Mouse (Mus musculus): ENCODE results near the gene Npnt. TPM values are rescaled to one million over a fixed set of nuclear protein-coding genes. Genes with fewer than 3 reads are reported as not detected.

The Npnt gene
- polyA plus RNA-seq, 2 experiments, result 0.90 to 1.0 TPM

DNA sequence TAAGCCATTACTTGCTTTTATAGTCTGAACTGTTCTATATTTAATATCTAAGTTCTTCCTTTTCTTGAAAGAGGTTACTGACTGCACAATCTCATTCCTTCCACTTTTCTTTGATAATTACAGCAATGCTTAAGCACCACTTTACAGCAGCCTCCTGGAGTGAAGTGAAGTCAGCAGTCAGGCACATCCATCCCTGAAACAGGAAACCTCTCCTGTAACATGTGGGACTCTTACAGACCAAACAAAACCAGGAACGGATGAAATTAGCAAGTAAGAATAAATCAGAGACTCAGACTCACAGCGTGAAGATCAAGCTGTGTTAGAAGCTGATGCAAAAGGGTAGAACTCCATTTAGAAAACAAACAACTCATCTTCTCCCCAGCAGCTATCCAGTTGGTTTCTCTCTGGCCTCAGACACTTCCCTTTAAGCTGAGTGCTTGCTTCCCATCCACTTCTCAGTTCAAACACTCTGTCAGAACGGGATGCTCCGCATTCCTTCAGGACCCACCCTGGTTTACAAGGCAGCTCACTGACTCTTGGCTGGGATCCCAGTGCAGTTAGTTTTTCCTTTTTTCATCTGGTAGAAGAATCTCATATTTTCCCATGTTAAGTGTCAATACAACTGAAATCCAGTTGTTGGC lies 33.9 kb upstream of the Npnt start:
- Histone ChIP-seq H3K36me3 (replicated peaks; ENCODE audit: control insufficient read depth, insufficient read depth, low read depth) (peaks cover 6% of the 10 kb centered on the region), H3K4me3 (ENCODE audit: insufficient read depth in 1 of 2, low read depth in 2 of 2, low read length in 2 of 2) (no peak overlapping the region), H3K27me3 (ENCODE audit: control insufficient read depth, insufficient read depth, low read length) (no peaks in the 10 kb centered on the region), H3K4me1 (replicated peaks; ENCODE audit: control insufficient read depth in 2 of 2, insufficient read depth in 2 of 2, low read length in 1 of 2) (no peaks in the 10 kb centered on the region), H3K4me2 (ENCODE audit: low read depth) (no peak overlapping the region), H3K9me3 (ENCODE audit: control insufficient read depth, low read length) (no peaks in the 10 kb centered on the region), H3K9ac (replicated peaks) (no peak overlapping the region), H3K27ac (no peak overlapping the region)
- ATAC-seq (ENCODE audit: insufficient read depth), result no peak
- TF ChIP-seq EP300 (IDR thresholded peaks at IDR 0.05; ENCODE audit: low read depth), result no peak
- TF ChIP-seq CTCF (IDR thresholded peaks at IDR 0.05; ENCODE audit: low read depth), result no peak
- no peak for DNase-seq (ENCODE audit: low read depth in 3 of 3, low spot score in 3 of 3)
- WGBS (ENCODE audit: insufficient replicate concordance), result 81% methylated on average over 4 of the region's 4 CpGs

DNA sequence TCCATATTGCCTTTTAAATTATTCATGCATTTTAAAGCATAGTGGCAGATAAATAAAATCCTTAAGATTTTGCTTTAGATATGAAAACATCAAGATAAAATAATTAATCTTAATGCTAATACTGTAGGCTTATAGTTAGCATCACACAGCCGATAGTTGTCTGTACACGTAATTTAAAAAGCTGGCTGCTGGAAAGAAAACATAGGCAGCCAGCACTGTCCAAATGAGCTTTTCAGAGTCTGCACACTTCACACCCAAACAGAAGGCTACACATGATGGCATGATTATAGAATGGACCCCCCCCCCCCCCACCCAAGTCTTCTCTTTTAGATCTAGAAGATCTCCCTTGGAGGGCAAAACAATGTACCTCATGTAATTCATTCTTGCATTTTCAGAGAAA lies 31.9 kb upstream of the Npnt start:
- Histone ChIP-seq H3K4me2 (ENCODE audit: low read depth) (no peak overlapping the region), H3K27me3 (ENCODE audit: control insufficient read depth, insufficient read depth, low read length) (no peaks in the 10 kb centered on the region), H3K27ac (no peak overlapping the region), H3K4me1 (replicated peaks; ENCODE audit: control insufficient read depth in 2 of 2, insufficient read depth in 2 of 2, low read length in 1 of 2) (no peaks in the 10 kb centered on the region), H3K4me3 (ENCODE audit: insufficient read depth in 1 of 2, low read depth in 2 of 2, low read length in 2 of 2) (no peak overlapping the region), H3K9me3 (ENCODE audit: control insufficient read depth, low read length) (no peaks in the 10 kb centered on the region), H3K36me3 (replicated peaks; ENCODE audit: control insufficient read depth, insufficient read depth, low read depth) (peaks cover 2% of the 10 kb centered on the region; the same call in 1 of the 2 replicates), H3K9ac (replicated peaks) (no peak overlapping the region)
- no peak for TF ChIP-seq EP300 (IDR thresholded peaks at IDR 0.05; ENCODE audit: low read depth)
- TF ChIP-seq CTCF (IDR thresholded peaks at IDR 0.05; ENCODE audit: low read depth), result no peak
- ATAC-seq (ENCODE audit: insufficient read depth), result no peak
- DNase-seq (ENCODE audit: low read depth in 3 of 3, low spot score in 3 of 3), result no peak
- 88% methylated on average over 2 of the region's 2 CpGs for WGBS (ENCODE audit: insufficient replicate concordance)

DNA sequence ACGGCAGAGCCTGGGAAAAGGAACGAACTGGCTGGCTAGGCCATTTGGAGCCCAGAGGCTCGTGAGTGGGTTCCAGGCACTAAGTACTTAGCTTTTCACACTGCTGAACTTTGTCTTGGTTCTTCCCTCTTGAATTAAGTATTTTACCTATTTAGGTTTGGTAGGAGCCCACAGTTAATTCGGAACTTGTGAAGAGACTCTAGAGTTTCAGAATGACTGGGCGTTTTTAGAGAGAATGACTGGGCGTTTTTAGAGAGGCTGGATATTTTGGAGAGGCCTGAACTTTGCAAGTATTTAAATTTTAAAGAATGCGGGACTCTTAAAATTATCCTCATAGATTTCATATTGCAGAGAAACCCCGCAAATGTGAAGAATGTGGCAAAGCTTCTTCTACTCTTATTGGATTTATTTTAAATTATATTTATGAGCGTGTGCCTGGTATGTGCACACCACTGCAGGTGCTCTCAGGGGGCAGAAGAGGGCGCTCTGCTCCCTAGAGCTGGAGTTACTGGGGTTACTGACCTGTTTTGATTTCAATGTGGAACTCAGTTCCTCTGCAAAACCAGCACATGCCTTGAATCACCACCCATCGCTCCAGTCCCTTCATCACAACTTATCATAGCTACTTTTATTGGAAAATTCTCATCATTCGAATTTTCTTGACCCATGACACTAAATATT lies 29.8 kb upstream of the Npnt start:
- WGBS (ENCODE audit: insufficient replicate concordance), result 74% methylated on average over 12 of the region's 12 CpGs
- Histone ChIP-seq H3K27me3 (ENCODE audit: control insufficient read depth, insufficient read depth, low read length) (no peaks in the 10 kb centered on the region), H3K4me2 (ENCODE audit: low read depth) (no peak overlapping the region), H3K9me3 (ENCODE audit: control insufficient read depth, low read length) (no peaks in the 10 kb centered on the region), H3K27ac (no peak overlapping the region), H3K4me1 (replicated peaks; ENCODE audit: control insufficient read depth in 2 of 2, insufficient read depth in 2 of 2, low read length in 1 of 2) (no peaks in the 10 kb centered on the region), H3K4me3 (ENCODE audit: insufficient read depth in 1 of 2, low read depth in 2 of 2, low read length in 2 of 2) (no peak overlapping the region), H3K9ac (replicated peaks) (no peak overlapping the region), H3K36me3 (replicated peaks; ENCODE audit: control insufficient read depth, insufficient read depth, low read depth) (no peaks in the 10 kb centered on the region; the same call in 1 of the 2 replicates)
- TF ChIP-seq CTCF (IDR thresholded peaks at IDR 0.05; ENCODE audit: low read depth) (peak; percentile 30; the same call in 1 of the 2 replicates), EP300 (IDR thresholded peaks at IDR 0.05; ENCODE audit: low read depth) (no peak)
- DNase-seq (ENCODE audit: low read depth in 3 of 3, low spot score in 3 of 3) (no peak), ATAC-seq (ENCODE audit: insufficient read depth) (no peak)

DNA sequence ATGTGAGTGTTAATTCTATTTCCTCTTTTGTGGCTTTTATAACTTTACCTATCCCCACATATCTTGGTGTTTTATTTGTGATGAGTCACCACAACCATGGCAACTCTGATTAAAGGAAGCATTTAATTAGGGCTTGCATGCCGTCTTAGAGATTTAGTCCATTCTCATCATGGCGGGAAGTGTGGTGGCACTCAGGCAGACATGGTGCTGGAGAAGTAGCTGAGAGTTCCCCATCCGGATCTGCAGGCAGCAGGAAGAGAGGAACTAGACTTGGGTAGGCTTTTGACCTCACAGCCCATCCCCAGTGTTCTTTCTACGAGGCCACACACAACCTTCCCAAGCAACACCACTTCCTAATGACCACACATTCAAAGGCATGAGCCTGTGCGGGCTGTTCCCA lies 16.2 kb upstream of the Npnt start:
- Histone ChIP-seq H3K27ac (no peak overlapping the region), H3K36me3 (replicated peaks; ENCODE audit: control insufficient read depth, insufficient read depth, low read depth) (no peaks in the 10 kb centered on the region), H3K4me2 (ENCODE audit: low read depth) (no peak overlapping the region), H3K27me3 (ENCODE audit: control insufficient read depth, insufficient read depth, low read length) (no peaks in the 10 kb centered on the region), H3K9me3 (ENCODE audit: control insufficient read depth, low read length) (no peaks in the 10 kb centered on the region), H3K9ac (replicated peaks) (no peak overlapping the region), H3K4me1 (replicated peaks; ENCODE audit: control insufficient read depth in 2 of 2, insufficient read depth in 2 of 2, low read length in 1 of 2) (0 out of 4 replicates have a peak, but pooled peaks cover 0 to 2% of the 10 kb centered on the region in 2 experiments), H3K4me3 (ENCODE audit: insufficient read depth in 1 of 2, low read depth in 2 of 2, low read length in 2 of 2) (no peak overlapping the region)
- ATAC-seq (ENCODE audit: insufficient read depth) (no peak), DNase-seq (ENCODE audit: low read depth in 3 of 3, low spot score in 3 of 3) (no peak)
- no peak for TF ChIP-seq EP300 (IDR thresholded peaks at IDR 0.05; ENCODE audit: low read depth)
- TF ChIP-seq CTCF (IDR thresholded peaks at IDR 0.05; ENCODE audit: low read depth), result no peak
- 30% methylated on average over 5 of the region's 5 CpGs for WGBS (ENCODE audit: insufficient replicate concordance)

DNA sequence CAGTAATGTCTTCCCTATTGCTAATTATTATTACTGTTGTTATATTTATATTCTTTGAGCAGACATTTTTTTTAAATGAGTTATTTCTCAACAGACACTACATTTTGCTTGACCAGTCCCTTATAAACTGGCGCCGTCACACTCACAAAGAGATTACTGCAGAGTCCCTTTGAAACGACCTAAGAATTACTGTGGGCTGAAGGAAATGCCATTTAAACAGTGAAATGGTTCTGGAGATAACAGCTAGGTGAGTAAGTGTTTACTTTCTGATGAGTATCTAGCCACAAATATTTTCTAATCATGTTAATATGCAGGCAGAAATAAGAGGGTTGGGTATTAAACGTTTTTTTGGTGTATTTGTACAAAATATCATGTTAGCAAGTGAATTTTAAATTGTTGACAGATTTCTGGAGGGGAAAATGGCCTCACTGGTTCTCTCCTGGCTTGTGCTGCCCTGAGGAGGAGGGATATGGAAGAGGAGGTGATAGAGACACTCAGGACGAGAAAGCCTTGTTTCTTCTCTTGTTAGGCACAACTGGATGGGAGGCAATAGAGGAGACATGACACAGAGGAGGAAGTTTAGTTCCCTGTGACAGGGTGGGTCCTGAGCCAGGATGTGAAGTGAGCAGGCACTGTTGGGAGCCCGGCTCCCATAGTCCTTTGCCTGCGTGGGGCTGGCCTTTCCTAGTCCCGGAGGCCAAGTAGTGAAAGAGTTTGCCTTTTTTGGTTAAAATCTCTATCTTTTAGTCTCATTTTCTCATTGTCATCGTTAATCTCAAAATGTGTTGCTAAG lies 14.8 kb upstream of the Npnt start:
- 0 out of 4 replicates have a peak, but pooled peaks cover 0 to 2% of the 10 kb centered on the region in 2 experiments for H3K4me1 ChIP-seq (replicated peaks; ENCODE audit: control insufficient read depth in 2 of 2, insufficient read depth in 2 of 2, low read length in 1 of 2)
- H3K9ac ChIP-seq (replicated peaks), result no peak overlapping the region
- no peaks in the 10 kb centered on the region for H3K27me3 ChIP-seq (ENCODE audit: control insufficient read depth, insufficient read depth, low read length)
- TF ChIP-seq EP300 (IDR thresholded peaks at IDR 0.05; ENCODE audit: low read depth), result no peak
- TF ChIP-seq CTCF (IDR thresholded peaks at IDR 0.05; ENCODE audit: low read depth), result no peak
- DNase-seq (ENCODE audit: low read depth in 3 of 3, low spot score in 3 of 3) (no peak), ATAC-seq (ENCODE audit: insufficient read depth) (no peak)
- H3K27ac ChIP-seq, result no peak overlapping the region
- no peaks in the 10 kb centered on the region for H3K36me3 ChIP-seq (replicated peaks; ENCODE audit: control insufficient read depth, insufficient read depth, low read depth)
- 54% methylated on average over 9 of the region's 9 CpGs for WGBS (ENCODE audit: insufficient replicate concordance)
- no peak overlapping the region for H3K4me2 ChIP-seq (ENCODE audit: low read depth)
- no peak overlapping the region for H3K4me3 ChIP-seq (ENCODE audit: insufficient read depth in 1 of 2, low read depth in 2 of 2, low read length in 2 of 2)
- no peaks in the 10 kb centered on the region for H3K9me3 ChIP-seq (ENCODE audit: control insufficient read depth, low read length)

Data from liver, embryonic 14.5 days (tissue).